9 mouse cellular contexts compared by ENCODE assay signal in genomic region chr17:65916135-65916668, GRCm38 (mm10). TPM values are rescaled to one million over a fixed set of nuclear protein-coding genes. Genes with fewer than 3 reads are reported as not detected.
DNase-seq lines count a peak whose midpoint lies in the region; ATAC-seq and TF ChIP-seq lines count a peak whose summit lies in the region.
"Had no signal": no experiment of that assay in that cellular context is flagged by ENCODE, and none has a peak within 500 bp of the region (broad histone marks: within the 10 kb centered on the region; RNA-seq: fewer than 3 reads in every experiment).

No protein-coding gene starts in this region.

- ATAC-seq in hindbrain, embryonic 12.5 days (ENCODE audit: low FRiP score): peak; percentile 93
- ATAC-seq in midbrain, embryonic 11.5 days (ENCODE audit: low FRiP score): peak; percentile 85

- H3K27ac ChIP-seq in ES-E14 (ENCODE audit: insufficient read depth, low read depth, low read length, poor library complexity, severe bottlenecking): peak overlapping the region; percentile 84
- H3K27ac ChIP-seq in hindbrain, embryonic 12.5 days: peak overlapping the region; percentile 84
- H3K27ac ChIP-seq in midbrain, embryonic 11.5 days (ENCODE audit: low read depth, low read length): peak overlapping the region; percentile 0; the same call in 1 of the 2 replicates
- H3K27ac ChIP-seq: liver, embryonic 15.5 days had no signal

- H3K9ac ChIP-seq in ES-E14 (ENCODE audit: insufficient read depth, low read depth, low read length, poor library complexity, severe bottlenecking): no peak overlapping the region
- no peak overlapping the region for H3K9ac ChIP-seq in hindbrain, embryonic 12.5 days
- H3K9ac ChIP-seq in midbrain, embryonic 11.5 days (ENCODE audit: low read length): no peak overlapping the region
- H3K9ac ChIP-seq: liver, embryonic 15.5 days had no signal

- WGBS in hindbrain, embryonic 12.5 days: 25% methylated on average over 8 of the region's 8 CpGs
- 24% methylated on average over 8 of the region's 8 CpGs for WGBS in midbrain, embryonic 11.5 days

- in situ Hi-C loops in ES-E14 (cut with MboI; ENCODE audit: low sequenced_read_pairs in 2 of 2, unreplicated experiment in 2 of 2): no loop called here

- peak overlapping the region; percentile 15; the same call in 1 of the 2 replicates for H3K4me2 ChIP-seq in hindbrain, embryonic 12.5 days (replicated peaks)
- H3K4me2 ChIP-seq in midbrain, embryonic 11.5 days: no peak overlapping the region
- H3K4me2 ChIP-seq: liver, embryonic 15.5 days had no signal

- H3K36me3 ChIP-seq in ES-E14 (ENCODE audit: control insufficient read depth, insufficient read depth, low read length, poor library complexity, severe bottlenecking): peaks cover 3% of the 10 kb centered on the region; the same call in 1 of the 2 replicates
- H3K36me3 ChIP-seq in hindbrain, embryonic 12.5 days: 0 out of 2 replicates have a peak, but pooled peaks cover 3% of the 10 kb centered on the region
- H3K36me3 ChIP-seq in midbrain, embryonic 11.5 days (ENCODE audit: control insufficient read depth, insufficient read depth, low read length): no peaks in the 10 kb centered on the region
- H3K36me3 ChIP-seq: liver, embryonic 15.5 days had no signal

- H3K27me3 ChIP-seq in hindbrain, embryonic 12.5 days: no peaks in the 10 kb centered on the region
- H3K27me3 ChIP-seq in midbrain, embryonic 11.5 days (ENCODE audit: control insufficient read depth, insufficient read depth, low read length): no peaks in the 10 kb centered on the region
- H3K27me3 ChIP-seq: liver, embryonic 15.5 days had no signal

- H3K4me1 ChIP-seq in ES-E14 (ENCODE audit: control insufficient read depth in 2 of 2, insufficient read depth in 2 of 2, low read length in 2 of 2, poor library complexity in 1 of 2): peaks cover 11 to 28% of the 10 kb centered on the region in 2 experiments; a peak in 3 of 4 replicates
- peaks cover 10% of the 10 kb centered on the region for H3K4me1 ChIP-seq in hindbrain, embryonic 12.5 days
- H3K4me1 ChIP-seq in midbrain, embryonic 11.5 days (ENCODE audit: control insufficient read depth, insufficient read depth, low read length): 0 out of 2 replicates have a peak, but pooled peaks cover 3% of the 10 kb centered on the region

- DNase-seq in ES-E14 (ENCODE audit: low read depth, low spot score): no peak
- DNase-seq in cerebellum, adult 9-10 months: peak; percentile 54
- peak; percentile 77 to 78 for DNase-seq in frontal cortex, postnatal 36 days (ENCODE audit: low spot score in 2 of 2)
- peak; percentile 78 for DNase-seq in layer of hippocampus, adult 9-11 months
- DNase-seq in midbrain, embryonic 11.5 days (ENCODE audit: low spot score, missing footprints): no peak
- peak; percentile 89 for DNase-seq in skeletal muscle tissue, adult 2 months (ENCODE audit: low read depth, low spot score)
- no peak for DNase-seq in spleen, postnatal 36 days (ENCODE audit: low spot score in 2 of 2)

- no peak overlapping the region for H3K4me3 ChIP-seq in ES-E14 (ENCODE audit: insufficient read depth in 1 of 2, low read depth in 1 of 2, low read length in 2 of 2, poor library complexity in 1 of 2, severe bottlenecking in 1 of 2)
- no peak overlapping the region for H3K4me3 ChIP-seq in hindbrain, embryonic 12.5 days
- H3K4me3 ChIP-seq in midbrain, embryonic 11.5 days (ENCODE audit: low read depth, low read length): no peak overlapping the region
- H3K4me3 ChIP-seq: liver, embryonic 15.5 days had no signal

- H3K9me3 ChIP-seq in ES-E14 (ENCODE audit: control insufficient read depth, insufficient read depth, low read depth, low read length): no peaks in the 10 kb centered on the region
- H3K9me3 ChIP-seq in hindbrain, embryonic 12.5 days (replicated peaks): no peaks in the 10 kb centered on the region
- no peaks in the 10 kb centered on the region for H3K9me3 ChIP-seq in midbrain, embryonic 11.5 days (ENCODE audit: control insufficient read depth, low read length)
- H3K9me3 ChIP-seq: liver, embryonic 15.5 days had no signal

TF ChIP-seq in ES-E14, 5 proteins besides CTCF, POLR2A, EP300 and RAD21:
- TF ChIP-seq HCFC1 (IDR thresholded peaks at IDR 0.05; ENCODE audit: borderline replicate concordance, insufficient read depth, low read length): no peak
- no peak for TF ChIP-seq ZC3H11A (IDR thresholded peaks at IDR 0.05; ENCODE audit: borderline replicate concordance, low read depth, low read length)
- TF ChIP-seq CHD2 (IDR thresholded peaks at IDR 0.05; ENCODE audit: low read depth, low read length): no peak
- TF ChIP-seq ZNF384 (IDR thresholded peaks at IDR 0.05; ENCODE audit: low read depth, low read length): no peak
- no peak for TF ChIP-seq MAFK (IDR thresholded peaks at IDR 0.05; ENCODE audit: insufficient read depth, low read depth, low read length)

RNA-seq across cellular contexts. Expression of gene Ralbp1, which starts 30.6 kb away (rescaled TPM):
- total RNA-seq in ES-E14 (2012; rRNA removed): 57.1 and 57.6 TPM in 2 replicates
- 49.3 and 50.9 TPM in 2 replicates for polyA plus RNA-seq in hindbrain, embryonic 12.5 days (2016; fragmentation: Nextera tagmentation; extraction: Ambion mirVana)
- 39.5 and 45.4 TPM in 2 replicates for polyA plus RNA-seq in midbrain, embryonic 11.5 days (2014; fragmentation: Nextera tagmentation; extraction: Ambion mirVana)

RNA-seq across cellular contexts. Expression of gene Twsg1, which starts 34.8 kb away (rescaled TPM):
- total RNA-seq in ES-E14 (2012; rRNA removed): 34.2 and 56.2 TPM in 2 replicates
- polyA plus RNA-seq in hindbrain, embryonic 12.5 days (2016; fragmentation: Nextera tagmentation; extraction: Ambion mirVana): 100 and 108 TPM in 2 replicates
- 105 and 115 TPM in 2 replicates for polyA plus RNA-seq in midbrain, embryonic 11.5 days (2014; fragmentation: Nextera tagmentation; extraction: Ambion mirVana)

Comparison
In these comparisons a context has a peak if more than half of its experiments do, and no peak if none do; other contexts are left out.
1. DNase-seq: peak in cerebellum, adult 9-10 months (single experiment), frontal cortex, postnatal 36 days (2 of 2), layer of hippocampus, adult 9-11 months (single experiment) and skeletal muscle tissue, adult 2 months (single experiment); none in ES-E14 (single experiment), midbrain, embryonic 11.5 days (single experiment) and spleen, postnatal 36 days (0 of 2).
2. H3K27ac ChIP-seq: peak in every context shown above with its lines; median percentile 84 in ES-E14; 84 in hindbrain, embryonic 12.5 days; 0 in midbrain, embryonic 11.5 days.